Mouse (Mus musculus): ENCODE results near the gene Rasa3. TPM values are rescaled to one million over a fixed set of nuclear protein-coding genes. Genes with fewer than 3 reads are reported as not detected.

Rasa3 gene
- total RNA-seq (2021) = 10 to 100 TPM in 1 of 2 experiments, 1 to 10 TPM in 1; 5.9 to 10.5 TPM
- long read RNA-seq, experiment 1, full-length matches to known transcripts = 4 of 4 reads
- long read RNA-seq, experiment 1, partial matches to known transcripts = 0 of 4 reads
- long read RNA-seq, experiment 1, other reads (novel, unspliced or antisense) = 0 of 4 reads
- long read RNA-seq, experiment 2, full-length matches to known transcripts = 6 of 9 reads
- long read RNA-seq, experiment 2, partial matches to known transcripts = 1 of 9 reads
- long read RNA-seq, experiment 2, other reads (novel, unspliced or antisense) = 2 of 9 reads

DNA sequence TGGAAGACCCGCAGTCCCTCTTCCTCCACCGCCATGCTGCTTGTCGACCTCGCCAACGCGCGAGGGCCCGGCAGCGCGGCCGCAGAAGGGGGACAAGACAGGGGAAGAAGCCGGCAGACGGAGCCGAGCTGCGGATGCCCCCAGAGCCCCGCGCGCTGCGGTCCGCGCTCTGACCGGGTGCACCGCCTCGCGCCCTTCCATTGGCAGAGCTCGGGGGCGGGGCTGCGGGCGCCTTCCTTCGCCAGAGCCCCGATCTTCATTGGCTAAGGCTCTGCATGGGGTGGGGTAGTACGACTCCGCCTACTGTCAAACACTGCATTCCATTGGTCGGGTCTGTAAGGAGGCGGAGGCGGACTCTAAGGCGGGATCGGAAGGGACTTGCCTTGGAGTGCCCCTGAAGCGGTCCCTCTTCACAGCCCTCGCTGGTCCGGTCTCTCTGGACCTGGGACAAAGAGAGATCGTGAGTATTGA lies at the start of gene Rasa3:
Rasa3 (minus strand) TSS at position 191 of the 471 bp plus-strand sequence.
- no peak for TF ChIP-seq CTCF (IDR thresholded peaks at IDR 0.05)
- peak within 1 kb of the TSS; percentile 97 for H3K4me3 ChIP-seq
- H3K27ac ChIP-seq = peak within 1 kb of the TSS; percentile 98
- intact Hi-C loops (cut with DNase I) = loop anchor here (2.0 kb wide), 1 partner anchor 33 kb away; no protein-coding TSS in a partner anchor
- DNase-seq = peak; percentile 98

- peak; percentile 36 for DNase-seq
- Histone ChIP-seq H3K4me3 (no peak overlapping the region), H3K27ac (no peak overlapping the region)
- intact Hi-C loops (cut with DNase I) = loop anchor here (5.0 kb wide), 2 partner anchors 123 to 173 kb away; no protein-coding TSS in a partner anchor
- peak; percentile 83 for TF ChIP-seq CTCF (IDR thresholded peaks at IDR 0.05)
Measured at GRCm38 (mm10) chr8:13725722-13726121, 48.3 kb upstream of the Rasa3 start.

GRCm38 (mm10) chr8:13718980-13719379 lies 41.6 kb upstream of the Rasa3 start:
- TF ChIP-seq CTCF (IDR thresholded peaks at IDR 0.05) = no peak
- no peak for DNase-seq
- no peak overlapping the region for H3K4me3 ChIP-seq
- intact Hi-C loops (cut with DNase I) = no loop called here
- H3K27ac ChIP-seq = no peak overlapping the region

GRCm38 (mm10) chr8:13708514-13708913 lies 31.1 kb upstream of the Rasa3 start:
- DNase-seq = no peak
- intact Hi-C loops (cut with DNase I) = no loop called here
- Histone ChIP-seq H3K4me3 (no peak overlapping the region), H3K27ac (no peak overlapping the region)
- no peak for TF ChIP-seq CTCF (IDR thresholded peaks at IDR 0.05)

DNA sequence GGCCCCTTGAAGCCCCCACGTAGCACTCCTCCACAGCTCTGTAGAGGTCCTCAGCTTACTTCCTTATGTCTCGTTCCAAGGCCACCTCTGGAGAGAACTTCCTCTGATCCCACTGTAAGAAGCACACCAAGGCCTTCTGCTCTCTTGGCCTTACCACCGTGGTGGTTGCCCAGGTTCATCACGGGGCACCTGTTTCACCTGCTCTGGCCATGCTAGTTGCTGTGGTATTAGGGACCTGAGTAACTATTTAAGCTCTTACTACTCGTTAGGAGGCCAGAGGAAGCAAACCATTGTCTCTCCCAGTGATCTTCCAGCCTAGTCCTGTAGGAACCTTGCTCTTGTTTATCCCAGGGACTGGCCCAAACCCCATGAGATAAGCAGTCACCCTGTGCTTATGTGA lies 29.5 kb upstream of the Rasa3 start:
- no peak for DNase-seq
- intact Hi-C loops (cut with DNase I) = no loop called here
- no peak overlapping the region for H3K4me3 ChIP-seq
- TF ChIP-seq CTCF (IDR thresholded peaks at IDR 0.05) = no peak
- H3K27ac ChIP-seq = no peak overlapping the region

GRCm38 (mm10) chr8:13705668-13706067 lies 28.3 kb upstream of the Rasa3 start, which contains the start of gene Cfap97d2:
Gene Cfap97d2 (plus strand): TSS chr8:13705889.
- DNase-seq = peak; percentile 56
- intact Hi-C loops (cut with DNase I) = no loop called here

DNA sequence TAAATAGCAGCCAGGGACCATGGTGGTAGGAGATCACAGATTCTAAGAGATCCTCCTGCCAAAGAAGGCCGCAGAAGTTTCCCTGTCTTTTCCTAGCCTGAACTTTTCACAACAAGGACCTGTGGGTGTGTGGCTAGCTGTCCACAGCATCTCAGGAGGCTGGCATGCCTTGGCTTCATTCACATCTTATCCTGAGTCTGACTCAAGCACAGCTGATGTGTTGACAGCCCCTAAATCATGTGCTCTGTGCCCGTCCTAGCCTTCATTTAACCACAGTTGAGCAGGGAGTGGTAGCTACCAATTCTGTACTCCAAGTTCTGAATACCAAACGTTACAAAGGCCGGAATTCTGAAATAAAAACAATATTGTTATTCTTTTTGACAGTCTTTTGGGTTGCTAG lies 26.9 kb upstream of the Rasa3 start:
- Histone ChIP-seq H3K4me3 (no peak overlapping the region), H3K27ac (no peak overlapping the region)
- no peak for DNase-seq
- intact Hi-C loops (cut with DNase I) = no loop called here
- no peak for TF ChIP-seq CTCF (IDR thresholded peaks at IDR 0.05)

More at GRCm38 (mm10) chr8:13705668-13706067, 28.3 kb upstream of the Rasa3 start, which contains the start of gene Cfap97d2:
- Histone ChIP-seq H3K4me3 (no peak within 1 kb of the TSS), H3K27ac (no peak within 1 kb of the TSS)
- TF ChIP-seq CTCF (IDR thresholded peaks at IDR 0.05) = no peak

DNA sequence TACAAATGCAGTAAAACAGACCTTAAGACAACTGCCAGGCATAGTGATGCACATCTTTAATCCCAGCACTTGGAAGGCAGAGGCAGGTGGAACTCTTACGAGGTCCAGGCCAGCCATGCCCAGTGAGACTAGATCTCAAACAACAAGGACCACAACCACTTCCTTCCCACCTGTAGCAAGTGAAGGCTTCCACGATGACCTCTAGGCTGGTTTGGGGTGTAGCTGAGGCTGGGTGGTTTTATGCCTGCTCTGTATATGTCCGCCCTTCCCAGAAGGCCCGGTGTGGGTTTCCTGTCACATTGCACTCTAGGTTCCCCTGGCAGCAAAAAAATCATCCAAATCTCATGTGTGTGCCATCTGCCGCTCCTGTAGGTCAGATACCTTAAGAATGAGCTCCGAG lies 26.4 kb upstream of the Rasa3 start:
- no peak for TF ChIP-seq CTCF (IDR thresholded peaks at IDR 0.05)
- Histone ChIP-seq H3K27ac (no peak overlapping the region), H3K4me3 (no peak overlapping the region)
- DNase-seq = no peak
- intact Hi-C loops (cut with DNase I) = no loop called here

GRCm38 (mm10) chr8:13702755-13703154 lies 25.4 kb upstream of the Rasa3 start:
- no peak for DNase-seq
- H3K27ac ChIP-seq = no peak overlapping the region
- no peak overlapping the region for H3K4me3 ChIP-seq
- intact Hi-C loops (cut with DNase I) = no loop called here
- no peak for TF ChIP-seq CTCF (IDR thresholded peaks at IDR 0.05)

GRCm38 (mm10) chr8:13699323-13699949 lies 22.0 kb upstream of the Rasa3 start:
- DNase-seq = no peak
- intact Hi-C loops (cut with DNase I) = no loop called here
- no peak for TF ChIP-seq CTCF (IDR thresholded peaks at IDR 0.05)
- Histone ChIP-seq H3K27ac (no peak overlapping the region), H3K4me3 (no peak overlapping the region)

GRCm38 (mm10) chr8:13698281-13698680 lies 20.9 kb upstream of the Rasa3 start:
- DNase-seq = no peak
- no peak overlapping the region for H3K27ac ChIP-seq
- no peak for TF ChIP-seq CTCF (IDR thresholded peaks at IDR 0.05)
- H3K4me3 ChIP-seq = no peak overlapping the region
- intact Hi-C loops (cut with DNase I) = no loop called here

- TF ChIP-seq CTCF (IDR thresholded peaks at IDR 0.05) = no peak
- DNase-seq = peak; percentile 38
- intact Hi-C loops (cut with DNase I) = no loop called here
- no peak overlapping the region for H3K4me3 ChIP-seq
- no peak overlapping the region for H3K27ac ChIP-seq
Measured at GRCm38 (mm10) chr8:13697681-13698080, 20.3 kb upstream of the Rasa3 start.

DNA sequence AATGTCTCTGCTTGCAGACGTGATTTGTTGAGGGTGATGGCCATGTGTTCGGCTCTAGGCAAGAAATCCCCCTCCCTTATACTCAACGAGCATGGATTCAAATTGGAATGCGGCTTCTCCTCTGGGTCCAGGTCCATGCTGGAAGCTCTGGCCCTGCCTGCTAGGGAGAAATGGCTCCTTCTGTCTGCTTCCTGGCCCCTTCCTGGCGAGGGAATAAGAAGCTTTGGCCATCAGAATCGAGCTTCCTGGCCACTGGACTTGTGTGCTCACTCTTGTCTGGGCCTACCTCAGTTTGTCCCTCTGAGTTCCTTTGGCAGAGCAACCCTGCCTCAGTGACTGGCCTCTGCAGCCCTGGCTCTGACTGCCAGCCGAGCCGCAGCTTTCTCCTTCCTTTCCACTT lies 19.8 kb upstream of the Rasa3 start:
- intact Hi-C loops (cut with DNase I) = no loop called here
- no peak overlapping the region for H3K27ac ChIP-seq
- H3K4me3 ChIP-seq = no peak overlapping the region
- no peak for TF ChIP-seq CTCF (IDR thresholded peaks at IDR 0.05)
- no peak for DNase-seq
